Mouse (Mus musculus) thymus, postnatal 10 days (tissue): ENCODE measurements around the gene Gimap8.

ENCODE experiments used
- DNase-seq, 2 experiments: peaks; one replicate each; pipeline ENCODE4 v3.0.0; 2021; ENCODE audit warnings: low spot score in 2 of 2

Gimap8 gene

DNA sequence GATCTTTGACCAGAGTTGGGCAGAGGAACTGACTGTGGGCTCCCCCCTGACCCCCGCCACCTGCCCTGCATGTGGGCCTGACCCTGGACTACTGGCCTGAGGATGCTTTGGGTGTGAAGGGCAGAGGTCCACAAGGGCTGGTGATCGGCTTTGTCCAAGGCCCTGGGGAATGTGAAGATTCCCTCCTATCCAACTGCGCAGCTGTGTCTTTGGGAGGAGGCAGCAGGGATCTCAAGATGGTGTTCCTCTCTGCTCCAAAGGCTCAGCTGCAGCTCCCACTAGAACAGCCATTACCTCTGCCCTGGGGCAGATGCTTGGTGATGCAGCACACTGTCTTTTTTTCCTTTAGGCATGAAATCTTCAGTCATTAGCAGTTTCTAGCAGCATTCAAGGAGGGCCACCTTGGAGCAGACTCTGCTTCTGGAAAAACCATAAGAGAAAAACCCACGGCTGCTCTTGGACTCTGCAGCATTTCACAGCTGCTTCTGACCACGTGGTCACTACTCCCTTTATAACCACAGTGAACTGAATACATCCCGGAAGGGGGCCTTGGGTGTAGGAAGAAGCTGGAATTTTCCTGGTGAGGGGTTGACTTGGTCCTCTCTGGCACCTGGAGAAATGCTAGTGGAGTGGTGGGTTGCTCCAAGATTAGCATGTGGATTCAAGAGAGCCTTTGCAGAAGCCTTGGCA lies 9.1 kb upstream of the Gimap8 start:
- DNase-seq: no peak

DNA sequence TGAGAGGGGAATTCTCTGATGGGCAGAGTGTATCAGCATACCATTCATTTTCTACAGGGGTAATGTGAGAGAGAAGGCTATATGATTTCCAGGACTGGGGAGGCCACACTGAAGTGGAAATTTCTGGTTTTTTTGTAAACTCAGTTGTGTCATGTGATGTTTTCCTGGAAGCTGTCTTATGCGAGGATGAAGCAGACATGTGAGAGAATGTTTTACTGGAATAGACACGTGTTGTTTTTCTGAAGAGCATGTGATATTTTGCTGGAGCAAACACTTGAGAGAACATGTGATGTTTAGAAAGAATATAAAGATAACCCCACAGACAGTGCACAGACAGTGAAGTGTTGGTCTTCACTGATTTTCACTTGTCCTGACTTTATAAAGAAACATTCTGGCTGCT lies 8.5 kb upstream of the Gimap8 start:
- no peak for DNase-seq

DNA sequence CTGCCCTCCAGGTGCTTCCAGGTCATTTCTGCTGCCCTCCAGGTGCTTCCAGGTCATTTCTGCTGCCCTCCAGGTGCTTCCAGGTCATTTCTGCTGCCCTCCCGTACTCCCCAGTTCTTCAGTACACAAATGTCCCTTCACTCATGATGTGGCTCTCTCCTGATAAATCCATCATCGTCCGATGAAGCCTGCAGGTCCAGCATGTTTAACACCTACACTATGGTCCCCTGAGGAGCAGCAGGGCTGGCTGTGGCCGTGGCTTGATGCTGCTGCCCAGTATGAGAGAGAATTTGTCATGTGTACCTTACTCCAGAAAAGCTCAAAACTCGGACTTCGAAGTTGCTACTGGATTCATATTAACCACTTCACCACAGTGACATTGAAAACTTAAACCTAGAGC lies 5.6 kb upstream of the Gimap8 start:
- no peak for DNase-seq

DNA sequence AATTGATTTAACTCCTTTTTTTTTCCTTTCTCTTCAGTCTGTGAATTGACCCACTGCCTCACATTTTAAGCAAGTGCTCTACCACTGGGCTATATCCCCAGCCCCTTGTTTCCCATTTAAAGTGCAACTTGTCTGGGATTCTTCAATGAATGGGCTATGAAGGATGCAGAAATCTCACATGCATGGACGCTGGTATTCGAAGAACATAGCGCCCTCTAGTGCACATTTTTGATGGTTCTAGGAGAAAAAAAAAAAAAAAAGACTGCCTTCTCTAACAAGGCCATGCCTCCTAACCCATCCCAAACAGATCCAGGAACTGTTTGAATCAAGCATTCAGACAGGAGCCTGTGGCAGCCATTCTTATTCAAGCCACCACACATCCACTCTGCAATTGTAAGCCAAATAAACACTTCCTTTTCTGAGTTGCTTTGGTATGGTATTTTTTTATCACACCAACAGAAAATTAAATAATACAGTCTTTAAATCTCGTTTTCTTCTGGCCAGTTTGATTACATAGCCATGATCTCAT lies 4.2 kb upstream of the Gimap8 start:
- peak in 1 of 2 experiments; percentile 60 for DNase-seq

DNA sequence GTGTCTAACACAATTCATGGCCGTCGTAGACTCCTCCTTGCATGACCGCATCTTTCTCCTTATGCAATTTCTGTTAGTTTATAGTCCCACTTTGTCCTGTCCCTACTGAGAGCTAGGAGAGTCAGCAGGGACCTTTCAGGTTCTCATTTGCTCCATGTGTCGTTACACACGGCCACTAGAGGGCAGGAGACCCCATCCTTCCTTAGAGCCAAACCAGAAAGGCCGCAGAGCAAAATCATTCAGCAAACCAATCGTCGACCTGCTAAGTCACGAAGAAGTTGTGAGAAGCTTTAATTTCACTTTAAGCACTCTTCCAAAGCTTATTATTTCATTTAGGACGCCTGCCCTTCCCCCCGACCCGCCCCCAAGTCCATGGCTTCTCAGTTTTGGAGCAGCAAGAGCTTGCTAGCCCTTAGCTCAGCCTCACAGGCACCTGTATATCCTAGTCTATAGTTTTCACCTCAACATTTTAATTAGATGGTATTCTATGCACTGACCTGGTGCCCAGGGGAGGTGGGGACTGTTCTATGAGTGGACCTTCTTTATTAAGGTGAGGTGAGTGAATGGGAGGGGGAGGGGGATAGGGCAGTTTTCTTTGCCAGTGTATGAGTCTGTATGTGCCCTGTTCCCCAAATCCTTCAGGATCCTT lies 1.2 kb upstream of the Gimap8 start:
- DNase-seq: peak; percentile 56 to 81

DNA sequence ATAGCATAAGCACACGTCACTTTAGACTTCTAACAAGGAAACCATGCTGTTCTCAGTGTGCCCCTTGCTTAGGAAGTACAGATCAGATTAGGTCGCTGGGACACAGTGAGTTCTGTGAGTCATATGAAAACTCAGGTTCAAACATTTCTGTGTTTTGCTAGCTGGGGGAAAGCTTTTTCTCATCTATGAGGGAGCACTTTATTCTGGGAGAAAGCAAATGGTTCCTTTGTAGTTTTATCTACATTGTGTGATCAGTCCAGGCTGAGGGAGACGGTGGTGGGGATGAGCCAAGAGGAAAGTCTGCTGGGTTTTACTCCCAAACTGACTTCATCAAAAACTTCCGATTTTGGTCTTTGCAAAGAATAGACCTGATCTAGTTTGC lies 734 bp upstream of the Gimap8 start:
- DNase-seq: no peak

DNA sequence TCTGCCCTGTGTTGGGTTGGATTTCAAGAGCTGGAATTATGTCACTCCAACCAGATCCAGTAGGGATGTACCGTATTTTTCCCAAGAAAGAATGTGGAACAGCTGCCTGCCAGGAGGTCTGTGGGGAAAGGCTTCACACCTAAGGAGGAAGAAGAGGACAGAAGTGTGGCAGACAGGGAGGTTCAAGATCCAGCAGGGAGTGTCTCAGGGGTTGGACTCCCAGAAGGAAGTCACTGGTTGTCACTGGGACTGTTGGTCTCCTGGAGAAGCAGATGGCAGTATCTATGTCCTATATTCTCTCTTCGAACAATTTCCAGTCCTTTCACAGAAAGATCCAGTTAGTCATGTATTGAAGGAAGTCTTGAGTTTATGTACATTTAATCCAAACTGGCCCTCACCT lies 577 bp downstream of the Gimap8 start:
- no peak for DNase-seq

DNA sequence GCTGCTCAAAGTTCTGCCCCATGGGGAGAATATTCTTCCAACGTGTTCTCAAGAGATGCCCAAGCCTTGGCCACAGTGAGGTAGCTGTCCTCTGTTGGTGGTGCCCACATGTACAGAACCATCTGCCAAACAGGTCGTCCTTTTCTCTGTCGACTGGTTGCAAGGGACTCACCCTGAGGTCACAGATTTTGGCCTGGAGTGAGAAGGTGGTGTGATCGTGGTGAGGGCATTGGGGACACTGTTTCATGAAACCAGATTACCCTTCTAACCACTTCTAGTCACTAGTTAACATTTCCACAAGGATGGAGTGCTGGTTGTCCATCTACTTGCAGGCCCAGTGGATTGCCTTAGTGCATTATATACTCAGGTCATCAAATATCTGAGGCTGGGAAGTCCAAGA lies 1.7 kb downstream of the Gimap8 start:
- DNase-seq: no peak

DNA sequence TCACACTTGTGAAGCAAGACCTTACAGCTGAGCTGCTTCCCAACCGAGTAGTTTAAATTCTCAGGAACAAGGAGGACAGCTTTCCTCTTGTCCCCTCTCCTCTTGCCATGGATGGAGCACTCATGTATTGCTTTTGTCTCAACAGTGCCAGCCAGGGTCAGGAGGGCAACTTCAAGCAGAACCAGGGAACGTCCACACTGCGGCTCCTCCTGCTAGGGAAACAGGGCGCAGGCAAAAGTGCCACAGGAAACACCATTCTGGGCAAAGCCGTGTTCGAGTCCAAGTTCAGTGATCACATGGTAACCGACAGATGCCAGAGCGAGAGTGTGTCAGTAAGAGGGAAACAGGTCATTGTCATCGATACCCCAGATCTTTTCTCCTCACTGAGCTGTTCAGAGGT lies 3.0 kb downstream of the Gimap8 start:
- DNase-seq: no peak

DNA sequence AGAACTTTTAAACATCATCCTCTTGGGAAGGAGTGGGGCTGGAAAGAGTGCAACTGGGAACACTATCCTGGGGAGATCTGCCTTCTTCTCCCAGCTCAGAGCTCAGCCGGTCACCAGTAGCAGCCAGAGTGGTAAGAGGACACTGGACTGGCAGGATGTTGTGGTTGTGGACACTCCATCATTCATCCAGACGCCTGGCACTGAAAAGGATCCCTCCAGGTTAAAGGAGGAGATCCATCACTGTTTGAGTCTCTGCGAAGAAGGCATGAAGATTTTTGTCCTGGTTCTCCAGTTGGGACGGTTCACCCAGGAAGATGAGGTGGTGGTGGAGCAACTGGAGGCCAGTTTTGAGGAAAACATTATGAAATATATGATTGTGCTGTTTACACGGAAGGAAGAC lies 11.7 kb downstream of the Gimap8 start:
- no peak for DNase-seq

DNA sequence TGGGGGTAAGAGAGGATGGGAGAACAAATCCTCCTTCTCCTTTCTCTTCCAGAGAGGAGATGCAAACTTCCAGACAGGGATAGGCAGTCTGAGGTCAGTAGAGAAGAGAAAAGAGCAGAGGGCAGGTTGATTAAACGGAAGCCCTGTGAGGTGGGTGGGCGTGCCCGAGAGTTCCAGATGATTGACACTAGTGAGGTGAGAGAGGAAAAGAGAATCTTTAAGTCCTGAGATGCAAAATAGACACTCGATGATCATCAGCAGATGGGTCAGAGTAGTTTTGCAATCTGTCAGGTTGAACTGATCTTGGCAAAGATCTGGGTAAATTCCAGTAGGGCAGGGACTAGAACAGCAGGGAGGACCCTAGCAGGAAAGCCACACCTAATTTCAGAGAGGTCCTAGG lies 17.7 kb downstream of the Gimap8 start:
- no peak for DNase-seq

DNA sequence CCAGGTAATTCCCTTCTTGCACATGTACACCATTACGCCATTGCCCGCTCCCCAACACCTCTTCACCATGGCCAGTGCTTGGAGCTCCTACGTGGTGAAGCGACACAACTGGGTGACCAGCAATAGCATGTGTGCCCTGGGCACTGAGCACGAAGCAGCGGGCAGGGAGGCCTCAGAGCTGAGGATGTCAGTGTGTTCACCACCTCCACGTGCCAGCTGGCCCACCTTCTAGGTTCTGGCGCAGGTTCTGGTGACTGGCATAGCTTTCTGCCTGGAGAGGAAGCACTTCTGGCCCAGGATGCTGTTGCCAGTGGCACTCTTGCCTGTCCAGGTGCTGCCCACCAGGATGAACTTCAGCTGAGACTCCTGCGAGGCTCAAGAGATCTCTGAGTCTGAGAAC lies 18.4 kb downstream of the Gimap8 start:
- DNase-seq: peak in 1 of 2 experiments; percentile 2

DNA sequence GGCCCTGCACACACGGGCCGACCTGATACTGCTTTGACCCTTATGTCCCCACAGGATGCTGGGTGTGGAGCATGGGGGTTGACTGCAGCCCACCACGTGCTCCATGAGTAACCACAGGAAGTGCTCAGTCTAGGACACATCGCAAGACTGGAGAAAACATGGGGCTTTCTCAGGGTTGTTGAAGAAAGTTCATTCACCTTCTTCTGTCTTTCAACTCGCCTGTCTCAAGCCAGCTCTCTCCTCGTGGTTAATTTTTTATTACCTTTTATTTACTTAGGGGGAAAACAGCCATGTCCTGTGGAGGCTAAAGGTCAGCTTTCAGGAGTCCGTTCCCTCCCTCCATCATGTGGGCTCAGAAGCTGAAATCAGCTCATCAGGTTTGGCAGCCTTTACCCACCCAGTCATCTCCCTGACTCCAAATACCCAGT lies 19.1 kb downstream of the Gimap8 start:
- DNase-seq: peak in 1 of 2 experiments; percentile 3

DNA sequence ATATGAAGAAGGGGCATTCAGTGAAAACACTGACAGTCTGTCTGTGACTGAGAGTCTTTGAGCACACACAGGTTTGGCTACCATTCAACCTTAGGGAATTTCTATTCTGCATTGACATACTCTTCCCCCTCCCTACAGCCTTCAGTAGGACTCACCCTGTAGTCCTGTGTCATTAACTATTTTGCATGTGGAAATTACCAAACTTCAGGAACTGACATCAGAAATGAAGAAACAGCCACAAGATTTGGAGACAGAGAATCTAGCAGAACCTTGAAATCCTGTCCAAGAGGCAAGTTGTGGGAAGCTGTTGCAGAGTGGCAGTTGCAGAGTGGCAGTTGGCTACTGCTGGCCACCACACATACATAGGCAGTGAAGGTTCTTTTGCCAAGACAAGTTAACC lies 21.0 kb downstream of the Gimap8 start:
- DNase-seq: no peak

DNA sequence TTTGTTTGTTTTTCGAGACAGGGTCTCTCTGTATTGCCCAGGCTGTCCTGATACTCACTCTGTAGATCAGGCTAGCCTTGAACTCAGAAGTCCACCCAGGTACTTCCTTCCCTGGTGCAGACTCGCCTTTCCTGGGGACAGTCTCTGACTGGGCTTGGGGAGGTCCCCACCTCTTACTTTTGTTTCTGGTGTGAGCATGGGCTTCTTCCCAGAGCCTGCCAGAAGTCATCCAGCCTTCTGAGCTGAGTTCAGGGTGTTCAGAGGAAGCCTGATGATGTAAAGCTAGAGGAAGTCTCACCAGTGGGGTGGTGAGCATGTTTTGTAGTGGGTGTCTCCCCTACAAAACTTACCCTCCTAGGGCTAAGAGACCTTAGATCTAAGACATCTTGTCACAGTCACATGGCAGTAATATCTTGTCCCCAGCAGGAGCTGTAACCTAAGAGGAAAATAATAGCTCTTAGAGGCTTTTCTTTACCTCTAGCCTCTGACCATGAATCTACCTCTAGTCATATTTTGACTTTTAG lies 22.5 kb downstream of the Gimap8 start:
- DNase-seq: peak in 1 of 2 experiments; percentile 2

DNA sequence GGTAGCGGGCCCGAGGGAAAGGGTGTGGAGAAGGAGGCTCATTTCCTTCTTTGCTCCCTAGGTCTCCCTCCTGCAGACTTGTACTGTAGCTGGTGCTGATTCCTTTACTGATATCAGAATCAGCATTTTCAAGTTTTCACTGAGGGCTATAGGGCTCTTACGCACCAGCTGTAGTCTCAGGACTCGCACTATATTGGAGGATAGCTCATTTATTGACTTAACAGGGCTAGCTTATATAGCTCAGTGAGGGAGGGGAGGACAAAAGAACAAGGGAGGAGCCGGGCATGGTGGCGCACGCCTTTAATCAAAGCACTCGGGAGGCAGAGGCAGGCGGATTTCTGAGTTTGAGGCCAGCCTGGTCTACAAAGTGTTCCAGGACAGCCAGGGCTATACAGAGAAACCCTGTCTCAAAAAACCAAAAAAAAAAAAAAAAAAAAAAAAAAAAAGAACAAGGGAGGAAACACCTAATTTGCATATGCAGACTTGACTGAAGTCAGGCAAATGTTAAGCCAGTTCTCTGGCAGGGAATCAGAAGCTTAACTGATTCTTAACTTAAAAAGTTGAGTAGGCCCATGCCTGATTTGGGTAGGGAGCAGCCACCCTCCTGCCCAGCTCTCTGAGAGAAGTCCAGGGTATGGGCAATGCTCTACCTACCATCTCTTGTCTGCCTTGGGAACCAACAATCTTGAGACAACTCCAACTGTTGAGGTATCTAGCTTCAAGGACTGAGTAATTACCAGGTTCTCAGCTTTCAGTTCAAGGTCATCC lies 27.4 kb downstream of the Gimap8 start:
- DNase-seq: no peak

DNA sequence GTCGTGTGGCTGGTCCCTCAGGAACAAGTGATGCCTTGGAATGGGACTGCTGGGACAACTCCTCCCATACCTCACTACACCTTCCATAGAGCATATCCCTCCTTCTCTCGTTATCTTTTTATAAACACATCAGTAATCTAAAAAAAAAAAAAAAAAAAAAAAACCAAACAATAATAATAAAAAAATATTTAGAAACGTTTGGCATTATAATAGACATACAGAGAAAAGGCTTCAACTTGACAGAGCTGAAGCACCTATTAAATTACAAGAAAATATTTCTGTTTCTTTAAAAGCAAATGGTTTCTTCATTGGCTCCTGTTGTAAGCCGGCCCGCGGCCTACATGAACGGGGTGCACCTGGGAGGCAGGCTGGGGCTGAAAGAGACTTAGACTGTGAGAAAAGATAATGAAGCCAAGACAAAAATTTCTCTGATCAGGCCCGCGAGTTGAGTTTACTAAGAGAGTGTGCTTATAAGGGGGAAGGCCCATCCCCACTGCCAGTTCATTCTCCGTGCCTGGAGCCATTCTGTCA lies 28.4 kb downstream of the Gimap8 start:
- DNase-seq: peak in 1 of 2 experiments; percentile 48

DNA sequence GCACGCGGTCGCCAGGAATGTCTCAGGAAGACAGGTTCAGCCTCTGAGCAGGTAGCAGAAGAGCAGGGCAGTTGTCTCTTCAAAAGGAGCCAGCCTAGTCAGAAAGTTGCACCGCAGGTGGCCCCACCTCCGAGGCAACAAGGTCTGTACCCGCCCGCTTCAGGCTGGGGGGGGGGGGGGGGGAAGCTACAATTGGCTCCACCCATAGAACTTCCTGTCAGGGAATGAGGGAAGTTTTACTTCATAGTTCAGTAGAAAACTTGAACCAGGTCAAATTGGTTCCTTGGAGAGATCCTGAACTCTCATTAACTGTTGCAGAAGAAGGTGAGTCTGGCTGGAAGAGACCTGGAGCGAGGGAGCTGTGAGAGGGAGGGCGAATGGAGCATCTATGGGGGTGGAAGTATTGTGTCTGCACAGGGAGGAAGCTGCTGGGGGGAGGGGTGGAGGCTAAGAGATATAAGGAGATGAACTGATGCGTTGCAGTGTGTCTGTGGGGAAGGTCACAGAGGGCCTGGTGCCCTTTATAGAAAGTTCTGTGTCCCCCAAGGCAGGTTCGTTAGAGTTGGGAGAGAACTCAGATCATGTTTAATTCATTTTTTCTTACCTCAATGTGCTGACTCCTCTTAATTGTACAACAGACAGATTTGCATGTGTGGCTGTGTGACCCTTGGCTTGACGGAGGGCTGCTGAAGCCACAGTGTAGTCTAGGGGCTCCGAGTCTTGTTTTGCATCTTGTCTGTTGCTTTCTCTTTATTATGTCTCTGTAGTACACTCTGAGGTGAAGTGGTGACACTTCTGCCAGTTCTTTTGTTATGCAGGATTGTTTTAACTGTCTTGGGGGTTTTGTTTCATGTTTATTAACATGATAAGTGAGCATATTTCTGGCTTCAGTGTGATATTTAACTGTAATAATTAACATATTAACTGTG lies 29.2 kb downstream of the Gimap8 start, which contains the start of gene Gimap9:
Gimap9 (plus strand) TSS at position 199 of the 929 bp plus-strand sequence.
- DNase-seq: peak; percentile 83 to 86

DNA sequence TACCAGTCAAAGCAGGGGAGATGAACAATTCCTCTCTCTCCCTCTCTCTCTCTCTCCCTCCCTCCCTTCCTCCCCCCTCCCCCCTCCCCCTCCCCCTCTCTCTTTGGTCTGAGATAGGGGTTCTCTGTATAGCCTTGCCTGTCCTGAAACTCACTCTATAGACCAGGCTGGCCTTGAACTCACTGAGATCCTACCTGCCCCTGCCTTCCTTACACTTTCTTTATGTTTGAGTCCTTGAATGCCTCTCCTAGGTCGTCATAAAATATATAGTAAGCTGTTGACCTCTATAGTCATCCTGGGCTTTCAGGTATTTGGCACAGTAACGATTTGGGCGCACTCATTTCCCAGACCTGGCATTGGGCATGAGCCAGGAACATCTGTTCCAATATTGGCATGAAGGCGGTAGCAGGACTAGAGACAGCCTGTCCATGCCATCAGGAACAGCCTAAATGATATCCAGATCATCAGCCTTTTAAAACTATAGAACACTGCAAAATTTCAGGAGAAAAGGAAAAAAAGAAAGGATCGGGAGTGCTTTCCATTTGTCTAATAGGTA lies 29.9 kb downstream of the Gimap8 start:
- DNase-seq: no peak

DNA sequence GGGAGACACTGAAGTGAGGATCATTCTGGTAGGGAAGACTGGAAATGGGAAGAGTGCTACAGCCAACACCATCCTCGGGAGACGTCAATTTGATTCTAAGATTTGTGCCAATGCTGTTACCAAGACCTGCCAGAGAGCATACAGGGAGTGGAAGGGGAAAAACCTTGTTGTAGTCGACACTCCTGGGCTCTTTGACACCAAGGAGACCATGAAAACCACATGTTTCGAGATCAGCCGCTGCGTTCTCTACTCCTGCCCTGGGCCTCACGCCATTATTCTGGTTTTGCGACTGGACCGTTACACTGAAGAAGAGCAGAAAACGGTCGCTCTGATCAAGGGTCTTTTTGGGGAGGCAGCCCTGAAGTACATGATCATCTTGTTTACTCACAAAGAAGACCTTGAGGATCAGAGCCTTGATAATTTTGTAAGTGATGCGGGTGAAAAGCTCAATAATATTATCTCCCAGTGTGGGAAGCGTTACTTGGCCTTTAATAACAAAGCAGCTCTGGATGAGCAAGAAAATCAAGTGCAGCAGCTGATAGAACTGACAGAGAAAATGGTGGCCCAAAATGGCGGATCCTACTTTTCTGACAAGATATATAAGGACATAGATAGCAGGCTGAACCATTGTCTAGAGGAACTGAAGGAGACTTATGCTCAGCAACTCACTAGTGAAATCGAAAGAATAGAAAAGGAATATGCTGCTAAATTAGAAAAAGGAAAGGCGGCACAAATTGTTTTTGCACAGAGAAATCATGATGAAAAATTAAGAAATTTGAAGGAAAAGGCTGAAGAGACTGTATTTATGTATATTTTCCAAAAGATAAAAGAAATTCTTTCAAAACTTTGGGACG lies 30.7 kb downstream of the Gimap8 start:
- no peak for DNase-seq
